Mouse (Mus musculus) heart, postnatal 0 days (tissue): ENCODE results near the gene Kcnj15. TPM values are rescaled to one million over a fixed set of nuclear protein-coding genes. Genes with fewer than 3 reads are reported as not detected.

ENCODE experiments used
- ATAC-seq: fragments of 200-750 bp; cut with Nextera tagmentation; 2 replicates; pipeline ENCODE4 v1.8.0; 2017; ENCODE audit warnings: low read depth, moderate number of reproducible peaks, moderate library complexity; ENCODE audit not compliant: insufficient read depth
- DNase-seq: peaks from one replicate; pipeline ENCODE4 v3.0.0-alpha.2; 2016; ENCODE audit warnings: low spot score
- H3K27ac ChIP-seq: fragments of 300-500 bp; sonication (generic); 2 replicates; pipeline ENCODE4 v1.5.1; 2014; ENCODE audit warnings: low read depth, mild to moderate bottlenecking
- H3K27me3 ChIP-seq: fragments of 300-500 bp; sonication (generic); 2 replicates; pipeline ENCODE4 v1.6.1; 2014; ENCODE audit warnings: low read length, mixed read lengths; ENCODE audit not compliant: control insufficient read depth, insufficient read depth
- H3K36me3 ChIP-seq: fragments of 300-500 bp; sonication (generic); replicated peaks from 2 replicates; pipeline ENCODE4 v1.6.1; 2014; ENCODE audit warnings: low read length, mixed read lengths; ENCODE audit not compliant: control insufficient read depth, insufficient read depth
- H3K4me1 ChIP-seq: fragments of 300-500 bp; sonication (generic); 2 replicates; pipeline ENCODE4 v1.6.1; 2014; ENCODE audit warnings: antibody characterized with exemption; ENCODE audit not compliant: control insufficient read depth, insufficient read depth
- H3K4me2 ChIP-seq: fragments of 300-500 bp; sonication (generic); 2 replicates; pipeline ENCODE4 v1.6.1; 2014; ENCODE audit warnings: low read depth, mild to moderate bottlenecking, low read length, moderate library complexity
- H3K4me3 ChIP-seq: fragments of 300-500 bp; sonication (generic); 2 replicates; pipeline ENCODE4 v1.5.1; 2014; ENCODE audit warnings: low read depth, low read length
- H3K9ac ChIP-seq: fragments of 300-500 bp; sonication (generic); replicated peaks from 2 replicates; pipeline ENCODE4 v1.6.1; 2014; ENCODE audit warnings: low read depth, low read length, mixed read lengths
- H3K9me3 ChIP-seq: fragments of 300-500 bp; sonication (generic); replicated peaks from 2 replicates; pipeline ENCODE4 v1.6.1; 2016; ENCODE audit warnings: low read length; ENCODE audit not compliant: control insufficient read depth
- CTCF ChIP-seq: IDR thresholded peaks from 2 replicates; pipeline ENCODE4 v1.5.1; 2016; ENCODE audit warnings: antibody characterized with exemption, control low read depth, low read depth
- EP300 ChIP-seq: IDR thresholded peaks from 2 replicates; pipeline ENCODE4 v1.6.1; 2016; ENCODE audit warnings: antibody characterized with exemption, low read depth
- WGBS: fragments of 180-500 bp; shearing (Covaris S2); extraction: QIAGEN DNeasy Blood & Tissue Kit; methylation state at CpG from one replicate; pipeline ENCODE4 v1.1.7; 2014; 5-methylcytosine and 5-hydroxymethylcytosine counted together
- polyA plus RNA-seq: library from polyadenylated mRNA; unstranded; fragments of >200 nt; fragmentation: Nextera tagmentation; extraction: Ambion mirVana; gene quantifications from 2 replicates; pipeline ENCODE4 v1.2.1, GENCODE M21; 2015
- total RNA-seq: library from RNA; depleted of rRNA; stranded (reverse); fragments of >200 nt; gene quantifications from 2 replicates; pipeline ENCODE4 v1.2.3, GENCODE M21; 2014; ENCODE audit warnings: low replicate concordance

The Kcnj15 gene
- total and polyA plus RNA-seq, 2 experiments from 2014 or later, result 0.79 to 1.9 TPM

DNA sequence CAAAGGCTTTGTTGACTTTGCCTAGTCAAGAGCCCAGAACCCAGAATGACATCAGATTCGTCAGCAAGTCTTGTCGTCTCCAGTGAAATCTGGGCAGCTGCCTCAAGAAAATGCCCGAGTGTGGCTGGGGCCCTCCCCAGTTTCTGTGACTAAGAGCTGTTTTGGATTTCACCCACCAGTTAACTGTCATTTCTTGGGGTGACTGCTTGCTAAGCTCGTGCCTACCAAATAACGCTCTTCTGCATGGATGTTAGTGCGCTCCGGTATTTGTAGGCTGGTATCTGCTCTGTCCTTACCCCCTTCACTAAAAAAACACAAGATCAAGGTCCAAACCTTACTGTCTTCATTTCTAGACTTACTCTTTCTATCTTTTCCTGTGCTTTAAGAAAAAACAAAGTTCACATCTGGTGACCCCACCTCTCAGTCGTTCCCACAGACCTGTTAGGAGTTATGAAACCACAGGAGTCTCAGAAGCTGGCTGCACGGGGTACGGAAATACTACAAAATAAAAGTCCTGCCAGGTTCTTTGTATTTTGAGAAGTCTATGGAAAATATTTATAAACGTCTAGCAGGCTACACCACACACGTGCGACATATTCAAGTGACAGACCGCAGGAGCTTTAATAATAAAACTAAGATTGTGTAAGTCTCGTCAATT is 5.5 kb downstream of the Kcnj15 start:
- WGBS, result 70% methylated on average over 15 of the region's 15 CpGs
- Histone ChIP-seq H3K27me3 (0 out of 2 replicates have a peak, but pooled peaks cover 3% of the 10 kb centered on the region), H3K9ac (no peak overlapping the region), H3K9me3 (no peaks in the 10 kb centered on the region), H3K4me1 (no peaks in the 10 kb centered on the region; the same call in 1 of the 2 replicates), H3K4me3 (no peak overlapping the region), H3K27ac (no peak overlapping the region), H3K4me2 (no peak overlapping the region), H3K36me3 (no peaks in the 10 kb centered on the region)
- ATAC-seq (no peak), DNase-seq (no peak)
- TF ChIP-seq EP300, result no peak
- no peak for TF ChIP-seq CTCF

DNA sequence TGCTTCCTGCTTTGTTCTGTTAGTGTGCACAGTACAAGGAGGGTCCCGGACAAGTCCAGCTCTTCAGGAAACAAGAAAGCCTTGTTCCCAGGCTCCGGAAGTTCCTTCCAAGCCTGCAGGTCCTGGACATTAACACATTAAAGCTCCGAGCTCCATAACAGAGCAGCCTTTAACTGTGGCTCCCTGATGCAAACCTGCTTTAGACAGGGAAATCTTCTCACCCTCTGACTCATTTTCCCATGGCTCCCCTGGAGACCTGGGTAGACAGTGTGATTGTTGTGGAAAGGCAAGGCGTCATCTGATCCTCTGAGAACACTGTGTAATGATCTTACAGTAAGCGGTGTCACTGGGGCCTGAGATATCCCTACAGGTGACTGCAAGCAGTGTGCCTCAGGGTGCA is 7.0 kb downstream of the Kcnj15 start:
- DNase-seq, result no peak
- no peak overlapping the region for H3K9ac ChIP-seq
- H3K4me1 ChIP-seq, result no peaks in the 10 kb centered on the region; the same call in 1 of the 2 replicates
- ATAC-seq, result peak; percentile 44; the same call in 1 of the 2 replicates
- no peaks in the 10 kb centered on the region for H3K27me3 ChIP-seq
- H3K9me3 ChIP-seq, result no peaks in the 10 kb centered on the region
- TF ChIP-seq EP300 (no peak), CTCF (no peak)
- H3K4me3 ChIP-seq, result no peak overlapping the region
- H3K27ac ChIP-seq, result peak overlapping the region; percentile 38; the same call in 1 of the 2 replicates
- 52% methylated on average over 5 of the region's 5 CpGs for WGBS
- no peak overlapping the region for H3K4me2 ChIP-seq
- no peaks in the 10 kb centered on the region for H3K36me3 ChIP-seq

- H3K4me1 ChIP-seq, result no peaks in the 10 kb centered on the region; the same call in 1 of the 2 replicates
- no peaks in the 10 kb centered on the region for H3K27me3 ChIP-seq
- H3K36me3 ChIP-seq, result no peaks in the 10 kb centered on the region
- no peak overlapping the region for H3K9ac ChIP-seq
- no peak for TF ChIP-seq CTCF
- no peak for TF ChIP-seq EP300
- 47% methylated on average over 11 of the region's 11 CpGs for WGBS
- DNase-seq (no peak), ATAC-seq (no peak)
- H3K9me3 ChIP-seq, result no peaks in the 10 kb centered on the region
- no peak overlapping the region for H3K27ac ChIP-seq
- H3K4me2 ChIP-seq, result no peak overlapping the region
- no peak overlapping the region for H3K4me3 ChIP-seq
Measured at GRCm38 (mm10) chr16:95267481-95268183, 10.3 kb downstream of the Kcnj15 start.

- no peak overlapping the region for H3K27ac ChIP-seq
- no peak overlapping the region for H3K9ac ChIP-seq
- 56% methylated on average over 6 of the region's 6 CpGs for WGBS
- DNase-seq (no peak), ATAC-seq (no peak)
- TF ChIP-seq CTCF, result no peak
- no peak for TF ChIP-seq EP300
- H3K27me3 ChIP-seq, result no peaks in the 10 kb centered on the region
- H3K4me1 ChIP-seq, result peaks cover 5% of the 10 kb centered on the region; the same call in 1 of the 2 replicates
- H3K36me3 ChIP-seq, result no peaks in the 10 kb centered on the region
- no peak overlapping the region for H3K4me2 ChIP-seq
- no peaks in the 10 kb centered on the region for H3K9me3 ChIP-seq
- no peak overlapping the region for H3K4me3 ChIP-seq
Measured at GRCm38 (mm10) chr16:95269610-95270009, 12.3 kb downstream of the Kcnj15 start.

- DNase-seq, result no peak
- 53% methylated on average over 2 of the region's 2 CpGs for WGBS
- ATAC-seq, result peak; percentile 41; the same call in 1 of the 2 replicates
Measured at GRCm38 (mm10) chr16:95273101-95273500, 15.7 kb downstream of the Kcnj15 start.

More at GRCm38 (mm10) chr16:95273101-95273500, 15.7 kb downstream of the Kcnj15 start:
- Histone ChIP-seq H3K4me3 (no peak overlapping the region), H3K4me1 (peaks cover 5% of the 10 kb centered on the region; the same call in 1 of the 2 replicates), H3K36me3 (no peaks in the 10 kb centered on the region), H3K9me3 (no peaks in the 10 kb centered on the region), H3K27me3 (no peaks in the 10 kb centered on the region), H3K4me2 (no peak overlapping the region), H3K9ac (no peak overlapping the region), H3K27ac (no peak overlapping the region)
- no peak for TF ChIP-seq EP300
- no peak for TF ChIP-seq CTCF
